Mouse (Mus musculus) small intestine, adult 10 weeks (tissue): Measurements from ENCODE around the gene Olfr809. TPM values are rescaled to one million over a fixed set of nuclear protein-coding genes. Genes with fewer than 3 reads are reported as not detected.

Experiments used
- polyA plus RNA-seq: library from polyadenylated mRNA; stranded (reverse); fragments of 350-450 nt; fragmentation: Illumina TruSeq; extraction: RNeasy Lipid Tissue Mini Kit (QIAGEN cat#74804); gene quantifications from one replicate; pipeline ENCODE4 v1.2.3, GENCODE M21; 2014; ENCODE audit warnings: low replicate concordance

Olfr809 gene
- not detected for polyA plus RNA-seq

DNA sequence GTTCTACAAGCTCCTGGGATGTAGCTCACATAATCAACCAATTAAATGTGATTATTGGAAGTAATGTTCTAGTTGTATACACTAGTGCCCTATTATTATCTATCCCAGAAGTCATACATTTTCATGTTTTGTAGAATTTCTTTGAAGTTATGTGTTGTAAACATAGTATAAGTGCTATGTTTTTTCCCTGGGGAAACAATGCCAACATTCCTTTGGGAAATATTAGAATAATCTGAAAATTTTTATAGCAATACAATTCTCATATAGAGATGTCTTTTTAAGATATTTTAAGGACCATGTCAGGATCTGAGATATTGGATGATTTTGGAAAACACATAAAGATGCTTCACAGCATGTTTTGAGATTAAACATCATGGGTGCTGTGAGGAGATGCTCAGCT, at the start of gene Olfr809:
TSS of gene Olfr809 (plus strand) at position 301 of the 400 bp plus-strand sequence.

DNA sequence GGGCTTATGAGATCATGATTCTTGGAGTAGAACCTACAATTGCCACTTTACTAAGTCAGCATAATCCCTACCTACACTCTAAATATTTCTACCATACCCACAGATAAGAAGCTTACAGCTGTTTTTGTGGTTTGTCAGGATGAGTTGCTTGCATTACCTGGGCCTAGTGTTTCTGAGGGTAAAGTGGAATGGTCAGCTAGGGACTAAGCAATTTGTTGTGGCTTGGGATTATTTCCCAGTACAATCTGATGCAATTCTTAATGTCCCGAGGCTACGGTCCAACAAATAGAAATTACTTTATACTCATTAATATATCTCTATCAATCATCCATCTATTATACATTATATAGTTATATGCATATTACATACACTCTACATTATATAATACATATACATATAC, 45.2 kb upstream of the Olfr809 start, which contains the start of gene Olfr805:
TSS of gene Olfr805 (minus strand) at position 101 of the 400 bp plus-strand sequence.

DNA sequence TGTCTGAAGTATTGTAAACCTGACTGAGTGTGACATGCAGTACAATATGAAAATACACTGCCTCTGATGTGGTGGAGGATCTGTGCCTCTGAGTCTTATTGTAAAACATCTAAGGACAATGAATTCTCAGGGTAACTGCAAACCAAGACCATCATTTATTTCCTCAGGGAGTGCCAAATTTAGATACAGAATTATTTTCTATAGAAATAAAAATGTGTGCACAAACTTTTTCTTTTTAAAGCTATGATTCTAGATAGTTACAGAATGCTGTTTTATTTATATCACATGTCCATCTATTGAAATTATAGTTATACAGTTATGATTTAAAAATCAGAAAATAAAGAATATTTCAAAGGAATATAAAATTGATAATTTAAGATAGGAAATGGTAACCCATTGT, 32.6 kb upstream of the Olfr809 start, which contains the start of gene Olfr806:
TSS of gene Olfr806 (minus strand) at position 101 of the 400 bp plus-strand sequence.

DNA sequence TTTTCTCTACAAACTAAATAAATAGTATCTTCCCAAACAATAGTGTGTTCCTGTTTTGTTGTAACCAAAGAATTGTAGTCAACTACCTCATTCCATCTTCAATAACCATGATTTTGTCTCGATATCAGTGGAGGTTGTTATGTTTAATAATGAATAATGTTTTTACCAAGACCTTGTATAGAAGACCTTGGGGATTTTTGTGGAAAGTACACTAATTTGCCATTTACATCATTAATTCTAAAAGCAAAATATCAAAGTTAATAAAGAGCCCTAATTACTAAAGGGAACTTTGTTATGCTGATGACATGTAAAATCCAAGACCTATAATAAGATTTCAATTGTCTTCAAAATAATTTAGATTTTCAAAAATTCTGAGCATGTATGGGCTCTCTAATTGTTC, 16.7 kb upstream of the Olfr809 start, which contains the start of gene Olfr807:
TSS of gene Olfr807 (minus strand) at position 101 of the 400 bp plus-strand sequence.

DNA sequence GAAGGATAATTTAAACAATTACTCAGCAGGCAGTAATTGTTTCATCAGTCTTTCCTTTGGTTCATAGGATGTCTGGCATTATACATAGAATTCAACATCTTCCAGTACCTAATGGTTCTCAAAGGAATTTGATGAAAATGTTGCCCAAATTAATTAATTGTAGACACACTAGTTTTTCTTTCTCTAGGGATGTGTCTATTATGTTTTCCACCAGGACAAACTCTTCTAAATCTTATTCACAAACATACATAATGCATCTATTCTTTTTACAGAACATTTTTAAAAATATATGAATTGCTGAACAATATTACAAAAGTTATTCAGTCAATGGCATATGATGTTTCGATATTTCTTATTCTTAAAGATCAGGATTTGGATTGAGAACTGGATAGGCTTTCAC, 9.3 kb upstream of the Olfr809 start, which contains the start of gene Olfr808:
TSS of gene Olfr808 (plus strand) at position 301 of the 400 bp plus-strand sequence.

DNA sequence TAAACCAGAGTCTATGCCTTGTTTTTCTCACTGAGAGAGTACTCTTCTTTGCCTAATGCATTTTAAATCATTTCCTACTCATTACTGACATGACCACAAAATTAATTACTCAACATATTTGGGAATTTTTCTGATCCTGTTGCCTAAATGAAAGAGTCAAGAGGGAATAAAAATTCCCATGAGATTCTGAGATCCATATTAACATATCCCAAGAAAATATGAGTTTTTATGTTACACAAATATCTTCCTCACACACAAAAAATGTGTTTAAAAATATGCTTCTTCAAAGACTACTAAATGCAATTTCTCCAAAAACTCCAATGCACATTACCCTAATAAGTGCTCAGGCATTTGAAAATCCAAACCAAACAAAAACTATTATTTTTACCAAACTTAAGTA, 20.4 kb downstream of the Olfr809 start, which contains the start of gene Olfr810:
TSS of gene Olfr810 (minus strand) at position 101 of the 400 bp plus-strand sequence.

DNA sequence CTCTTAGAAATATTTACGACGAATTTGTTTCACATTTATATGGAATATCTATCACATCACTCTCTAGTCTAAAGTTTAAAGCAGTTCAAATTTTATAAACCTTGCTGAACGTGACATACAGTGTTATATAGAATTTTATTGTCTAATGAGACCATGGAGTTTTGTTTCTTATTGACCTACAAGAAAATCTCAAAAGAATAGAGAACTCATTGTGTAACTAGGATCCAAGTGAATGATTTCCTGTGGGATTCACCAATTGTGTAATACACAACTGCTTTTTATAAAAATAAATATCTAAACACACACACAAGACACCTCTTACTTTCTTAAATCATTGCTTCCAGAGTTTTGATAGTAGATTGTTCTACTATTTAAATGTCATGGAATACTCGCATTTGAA, 29.9 kb downstream of the Olfr809 start, which contains the start of gene Olfr811:
TSS of gene Olfr811 (minus strand) at position 101 of the 400 bp plus-strand sequence.

Other genes with a start within 250 kb of the Olfr809 start
- not detected for gene Olfr792, start 235.5 kb upstream of the Olfr809 start, polyA plus RNA-seq
- gene Olfr794, start 207.0 kb upstream of the Olfr809 start, polyA plus RNA-seq = not detected
- gene Olfr796, start 162.1 kb upstream of the Olfr809 start, polyA plus RNA-seq = not detected
- not detected for gene Olfr798, start 146.7 kb upstream of the Olfr809 start, polyA plus RNA-seq
- not detected for gene Olfr799, start 137.2 kb upstream of the Olfr809 start, polyA plus RNA-seq
- not detected for gene Olfr800, start 116.9 kb upstream of the Olfr809 start, polyA plus RNA-seq
- not detected for gene Olfr801, start 100.8 kb upstream of the Olfr809 start, polyA plus RNA-seq
- gene Olfr802, start 86.5 kb upstream of the Olfr809 start, polyA plus RNA-seq = not detected
- gene Olfr803, start 80.4 kb upstream of the Olfr809 start, polyA plus RNA-seq = not detected
- not detected for gene Olfr804, start 71.4 kb upstream of the Olfr809 start, polyA plus RNA-seq
- gene Olfr805, start 45.3 kb upstream of the Olfr809 start, polyA plus RNA-seq = not detected
- gene Olfr806, start 32.7 kb upstream of the Olfr809 start, polyA plus RNA-seq = not detected
- gene Olfr807, start 16.8 kb upstream of the Olfr809 start, polyA plus RNA-seq = not detected
- not detected for gene Olfr808, start 9.2 kb upstream of the Olfr809 start, polyA plus RNA-seq
- not detected for gene Olfr810, start 20.3 kb downstream of the Olfr809 start, polyA plus RNA-seq
- gene Olfr811, start 29.8 kb downstream of the Olfr809 start, polyA plus RNA-seq = not detected
- not detected for gene Olfr812, start 71.5 kb downstream of the Olfr809 start, polyA plus RNA-seq
- gene Olfr813, start 80.7 kb downstream of the Olfr809 start, polyA plus RNA-seq = not detected
- not detected for gene Olfr814, start 105.2 kb downstream of the Olfr809 start, polyA plus RNA-seq
- gene Olfr815, start 131.2 kb downstream of the Olfr809 start, polyA plus RNA-seq = not detected
- not detected for gene Olfr816, start 141.0 kb downstream of the Olfr809 start, polyA plus RNA-seq
- gene Olfr818, start 174.5 kb downstream of the Olfr809 start, polyA plus RNA-seq = not detected
- not detected for gene Olfr819, start 192.6 kb downstream of the Olfr809 start, polyA plus RNA-seq
- gene Olfr247, start 201.5 kb downstream of the Olfr809 start, polyA plus RNA-seq = not detected
- not detected for gene Gm10310, start 210.4 kb downstream of the Olfr809 start, polyA plus RNA-seq
- not detected for gene Olfr820, start 238.0 kb downstream of the Olfr809 start, polyA plus RNA-seq